Mouse (Mus musculus): ENCODE results near the gene Scap.
"Not testable (repeated sequence)": the region's sequence is repeated elsewhere in the genome, so short reads cannot be mapped to it uniquely, and the experiment has no call there.

Scap gene

DNA sequence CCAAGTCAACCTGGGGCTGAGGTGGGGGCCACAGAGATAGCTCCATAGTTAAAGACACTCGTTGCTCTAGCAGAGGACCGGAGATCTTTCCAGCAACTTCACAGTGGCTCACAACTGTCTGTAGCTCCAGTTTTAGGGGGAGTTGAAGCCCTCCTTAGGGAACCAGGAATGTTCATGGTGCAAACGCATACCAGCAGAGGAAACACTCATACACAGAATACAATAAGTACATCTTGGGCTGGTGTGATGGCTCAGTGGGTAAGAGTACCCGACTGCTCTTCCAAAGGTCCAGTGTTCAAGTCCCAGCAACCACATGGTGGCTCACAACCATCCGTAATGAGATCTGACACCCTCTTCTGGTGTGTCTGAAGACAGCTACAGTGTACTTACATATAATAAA is 2.2 kb upstream of the Scap start:
- DNase-seq (ENCODE audit: low spot score in 2 of 2): not testable (repeated sequence)

DNA sequence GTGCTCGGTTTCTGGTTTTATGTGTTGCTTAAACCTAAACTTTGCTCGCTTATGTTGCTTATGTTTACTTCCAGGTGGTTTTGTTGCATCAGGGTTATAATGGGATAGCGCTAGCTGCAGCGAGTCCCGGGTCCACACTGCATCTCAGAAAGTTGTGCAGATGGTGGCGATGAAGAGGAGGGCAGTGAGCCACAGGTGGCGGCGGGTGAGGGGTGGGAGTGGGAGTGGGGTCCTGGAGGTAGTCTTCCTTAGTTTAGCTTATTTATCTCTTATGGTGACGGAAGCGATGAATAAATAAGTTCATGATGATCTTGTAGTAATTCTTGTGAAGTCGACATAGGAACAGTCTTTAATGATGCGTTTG is 790 bp downstream of the Scap start:
- no peak for DNase-seq (ENCODE audit: low spot score in 2 of 2)

DNA sequence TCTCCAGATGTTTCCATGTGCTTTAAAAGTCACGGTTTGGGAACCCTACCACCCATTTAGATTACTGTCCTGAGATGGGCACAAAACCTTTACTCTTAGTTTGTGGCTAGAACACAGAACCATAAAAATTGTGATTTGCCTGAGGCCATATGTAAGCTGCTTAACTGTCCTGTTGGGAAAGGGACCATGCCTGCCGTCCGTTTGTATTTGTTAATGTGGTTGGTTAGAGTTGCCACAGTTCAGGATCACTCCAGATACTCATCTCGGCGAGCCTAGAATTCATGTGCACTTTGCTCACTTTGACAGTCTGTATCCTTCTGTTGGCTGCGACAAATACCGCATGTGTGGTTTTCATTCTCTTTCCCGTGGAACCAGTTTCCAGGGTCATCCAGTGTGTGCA is 1.8 kb downstream of the Scap start:
- no peak for DNase-seq (ENCODE audit: low spot score in 2 of 2)

DNA sequence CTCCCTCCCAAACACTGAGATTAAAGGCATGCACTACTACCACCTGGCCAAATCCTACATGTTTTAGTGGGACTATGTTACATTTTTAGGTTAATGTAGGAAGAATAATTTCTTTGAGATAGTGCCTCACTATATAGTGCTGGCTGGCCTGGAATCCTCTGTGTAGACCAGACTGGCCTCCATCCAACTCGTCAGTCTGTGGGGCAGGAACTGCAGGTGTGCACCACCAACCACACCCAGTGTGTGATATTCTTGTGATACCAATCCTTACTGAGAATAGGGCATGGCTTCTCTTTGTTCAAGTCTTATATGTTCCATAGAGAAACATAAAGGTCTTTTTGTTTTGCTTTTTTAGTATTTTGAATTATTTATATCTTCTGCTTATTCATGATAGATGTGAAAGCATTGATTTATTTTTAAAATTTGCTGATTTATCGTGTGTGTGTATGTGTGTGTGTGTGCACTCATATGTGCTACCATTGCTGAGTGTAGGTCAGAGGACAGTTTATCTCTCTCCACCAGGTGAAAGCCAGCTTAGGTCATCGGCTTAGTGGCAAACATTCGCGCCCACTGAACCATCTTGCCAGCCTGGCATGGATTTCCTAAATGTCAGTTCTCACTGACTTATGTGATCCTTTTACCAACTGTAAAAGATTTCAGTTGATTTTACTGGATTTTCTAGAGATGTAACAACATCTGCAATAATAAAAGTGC is 7.1 kb downstream of the Scap start:
- no peak for DNase-seq (ENCODE audit: low spot score in 2 of 2)

DNA sequence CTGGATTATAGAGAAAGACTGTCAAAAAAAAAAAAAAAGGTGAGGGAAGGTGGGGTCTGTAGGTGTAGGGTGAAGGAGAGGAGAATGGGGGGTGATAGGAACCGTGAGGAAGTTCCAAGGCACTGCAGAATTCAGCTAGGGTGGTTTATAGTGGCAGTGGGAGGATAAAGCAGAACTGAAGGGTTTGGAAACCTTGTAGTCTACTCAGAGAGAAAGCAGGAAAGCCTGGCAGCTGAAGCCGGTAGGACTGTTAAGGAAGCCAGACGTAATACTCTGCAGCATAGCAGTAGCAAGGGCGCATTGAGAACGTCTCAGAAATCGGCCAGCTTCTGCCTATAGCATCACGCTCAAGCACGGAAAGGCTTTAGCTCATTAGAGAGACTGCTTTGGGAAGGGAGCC is 8.9 kb downstream of the Scap start:
- no peak for DNase-seq (ENCODE audit: low spot score in 2 of 2)

DNA sequence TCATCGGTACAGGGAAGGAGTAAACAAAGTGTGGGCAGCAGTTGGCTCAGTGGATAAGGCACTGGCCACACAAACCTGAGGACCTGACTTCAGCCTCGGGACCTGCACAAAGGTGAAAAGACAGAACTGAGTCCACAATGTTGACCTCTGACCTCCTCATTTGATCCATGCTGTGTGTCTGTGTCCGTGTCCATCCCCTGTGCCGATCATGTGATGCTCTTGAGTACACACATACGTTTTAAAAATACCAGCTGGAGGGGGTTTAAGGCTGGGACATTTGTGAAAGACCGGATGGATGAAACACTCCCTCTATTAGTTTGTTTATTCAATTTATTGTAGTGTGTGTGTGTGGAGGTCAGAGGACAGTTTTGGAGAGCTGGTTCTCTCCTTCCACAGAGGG is 10.7 kb downstream of the Scap start:
- no peak for DNase-seq (ENCODE audit: low spot score in 2 of 2)

DNA sequence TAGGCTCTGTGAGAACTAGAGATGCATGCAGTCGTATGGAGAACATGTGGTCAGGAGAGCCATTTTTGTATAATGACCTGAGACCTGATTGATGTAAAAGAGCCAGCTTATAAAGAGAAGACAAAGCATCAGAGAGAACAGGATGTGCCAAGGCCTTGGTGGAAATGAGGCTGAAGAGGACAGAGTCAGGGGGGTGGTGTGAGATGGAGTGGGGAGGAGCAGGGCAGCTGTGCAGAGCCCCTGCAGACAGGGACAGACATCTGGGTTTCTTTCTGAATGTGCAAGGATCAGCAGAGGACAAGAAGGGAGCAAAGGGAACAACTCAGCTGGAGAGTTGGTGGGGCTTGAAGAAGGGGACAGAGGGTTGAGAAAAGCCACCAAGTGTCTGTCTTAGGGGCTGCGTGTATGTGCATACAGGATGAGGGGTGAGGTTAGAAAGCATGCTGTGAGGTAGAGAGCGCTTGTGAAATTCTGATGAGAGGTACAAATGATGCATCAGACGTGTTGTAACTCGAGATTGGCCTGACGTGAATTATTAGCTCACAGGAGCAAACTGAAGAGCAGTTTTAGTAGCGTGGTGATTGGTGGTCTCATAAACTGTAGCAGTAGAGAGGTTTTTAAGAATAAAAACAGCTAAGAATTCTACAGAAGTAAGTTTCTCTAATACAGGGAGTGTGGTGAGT is 12.1 kb downstream of the Scap start:
- DNase-seq (ENCODE audit: low spot score in 2 of 2): no peak

DNA sequence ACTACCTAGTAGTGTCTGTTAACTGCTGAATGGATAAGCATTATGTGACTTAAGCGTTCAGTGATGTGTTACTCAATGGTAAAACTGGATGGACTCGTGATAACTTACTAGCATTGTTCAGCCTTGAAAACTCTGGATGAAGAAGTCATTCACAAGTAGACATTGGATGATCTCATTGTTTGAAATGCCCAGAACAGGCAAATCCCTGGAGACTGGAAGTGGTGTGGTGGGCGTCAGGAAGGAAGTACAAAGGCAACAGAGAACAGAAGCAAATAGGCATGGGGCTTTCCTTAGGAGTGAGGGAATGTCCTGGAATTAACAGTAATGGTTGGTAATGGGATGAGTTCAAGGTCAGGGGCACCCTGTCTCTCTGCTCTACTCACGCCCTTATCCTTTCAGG is 15.8 kb downstream of the Scap start:
- no peak for DNase-seq (ENCODE audit: low spot score in 2 of 2)

DNA sequence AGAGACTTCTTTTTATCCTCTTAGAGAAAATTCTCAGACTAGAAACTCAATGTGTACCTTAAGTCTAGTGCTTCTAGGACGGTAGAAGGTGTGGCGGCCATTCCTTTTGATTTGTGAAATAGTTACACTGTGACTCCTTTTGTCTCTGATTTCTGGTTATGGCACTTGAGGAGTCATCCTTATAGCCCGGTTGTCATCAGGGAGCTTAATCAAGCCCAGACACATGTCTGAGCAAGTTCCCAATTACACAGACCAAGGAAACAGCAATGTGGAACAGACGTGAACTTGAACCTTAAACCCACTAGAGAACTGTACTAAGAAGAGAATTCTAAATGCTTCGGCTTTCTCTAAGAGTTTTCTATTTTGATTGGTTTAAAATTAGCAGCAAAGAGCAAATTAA is 17.1 kb downstream of the Scap start:
- DNase-seq (ENCODE audit: low spot score in 2 of 2): no peak

DNA sequence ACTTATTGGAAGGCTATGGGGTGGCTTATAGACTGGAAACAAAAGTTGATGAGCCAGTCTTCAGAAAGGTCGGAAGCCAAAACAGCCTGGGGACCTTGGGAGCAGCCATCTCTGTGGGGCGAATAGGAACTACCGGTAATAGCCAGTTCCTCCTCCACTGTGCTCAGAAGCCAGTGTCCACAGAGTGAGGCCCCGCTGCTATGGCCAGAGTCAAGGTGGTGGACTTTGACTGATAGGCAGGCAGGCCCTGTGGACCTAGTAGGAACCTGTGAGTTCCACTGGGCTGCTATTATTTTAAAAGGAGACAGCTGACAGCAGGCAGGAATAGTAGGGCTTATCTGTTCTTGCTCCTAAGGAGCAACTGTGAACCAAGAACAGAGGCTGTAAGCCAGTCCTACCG is 17.5 kb downstream of the Scap start:
- DNase-seq (ENCODE audit: low spot score in 2 of 2): no peak

DNA sequence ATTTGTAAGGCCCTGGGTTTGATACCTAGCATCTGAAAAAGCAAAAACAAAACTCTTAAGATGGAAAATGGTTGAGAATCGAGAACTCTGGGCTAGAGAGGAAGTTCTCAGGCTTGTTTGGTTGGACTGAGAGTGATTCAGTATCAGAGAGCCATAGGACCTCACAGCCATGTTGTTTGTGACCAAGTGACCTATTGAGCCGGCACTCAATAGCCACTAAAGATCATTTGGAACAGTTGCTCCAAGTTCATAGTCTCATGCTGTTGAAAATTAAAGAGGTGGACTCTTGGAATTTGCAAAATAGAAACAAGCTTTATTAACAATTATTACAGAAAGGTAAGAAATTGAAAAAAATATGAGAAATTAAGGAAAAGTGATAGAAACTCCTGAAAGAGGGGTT is 18.3 kb downstream of the Scap start:
- no peak for DNase-seq (ENCODE audit: low spot score in 2 of 2)

DNA sequence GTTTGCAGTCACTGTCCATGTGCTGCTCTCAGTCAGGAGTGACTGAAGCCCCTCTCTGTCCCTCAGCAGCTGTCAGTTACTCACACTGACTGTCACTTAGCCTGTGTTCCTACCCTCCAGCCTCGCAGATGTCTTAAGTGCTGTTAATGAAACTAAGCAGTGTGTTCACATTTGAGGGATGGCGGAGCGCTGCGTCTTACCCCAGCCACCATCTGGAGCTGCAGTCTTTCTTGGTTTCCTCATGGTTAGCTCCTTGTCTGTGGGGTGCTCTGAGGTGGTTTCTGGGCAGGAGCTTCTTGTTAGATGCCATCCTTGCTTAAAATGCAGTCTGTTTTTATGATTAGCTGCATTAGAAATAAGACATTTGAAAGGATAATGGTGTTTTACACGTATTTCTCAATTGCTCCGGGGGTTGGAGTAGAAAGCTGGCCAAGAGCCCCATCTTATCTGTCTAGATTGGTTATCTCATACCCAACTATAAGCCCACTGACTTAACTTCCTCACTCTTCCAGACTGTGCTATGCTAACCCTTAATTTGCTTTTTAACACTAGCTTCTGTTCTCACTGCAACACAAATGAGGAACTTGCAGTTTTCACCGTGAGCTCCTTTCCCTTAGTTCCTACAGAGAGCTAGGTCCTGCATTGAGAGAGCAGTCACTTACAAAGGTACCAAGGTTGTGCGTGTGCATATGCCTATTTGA is 19.0 kb downstream of the Scap start:
- no peak for DNase-seq (ENCODE audit: low spot score in 2 of 2)

DNA sequence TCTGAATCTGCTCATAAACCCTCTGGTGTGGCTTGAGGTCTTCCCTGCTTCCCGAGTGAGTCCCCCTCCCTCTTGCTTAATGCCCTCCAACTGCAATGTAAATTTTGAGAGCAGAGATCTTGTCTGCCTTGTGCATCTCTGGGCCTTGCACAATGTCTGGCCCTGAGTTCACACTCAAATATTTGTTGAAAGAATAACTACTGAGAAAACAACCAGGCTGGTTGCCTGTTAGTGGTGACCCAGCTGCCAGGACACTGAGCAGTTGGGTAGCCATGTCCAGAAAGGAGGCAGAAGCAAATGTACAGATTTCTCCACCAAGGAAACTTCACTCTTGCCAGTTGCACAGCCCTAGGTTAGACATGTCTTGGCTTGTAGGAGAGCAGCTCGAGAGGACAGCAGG is 25.3 kb downstream of the Scap start:
- no peak for DNase-seq (ENCODE audit: low spot score in 2 of 2)

DNA sequence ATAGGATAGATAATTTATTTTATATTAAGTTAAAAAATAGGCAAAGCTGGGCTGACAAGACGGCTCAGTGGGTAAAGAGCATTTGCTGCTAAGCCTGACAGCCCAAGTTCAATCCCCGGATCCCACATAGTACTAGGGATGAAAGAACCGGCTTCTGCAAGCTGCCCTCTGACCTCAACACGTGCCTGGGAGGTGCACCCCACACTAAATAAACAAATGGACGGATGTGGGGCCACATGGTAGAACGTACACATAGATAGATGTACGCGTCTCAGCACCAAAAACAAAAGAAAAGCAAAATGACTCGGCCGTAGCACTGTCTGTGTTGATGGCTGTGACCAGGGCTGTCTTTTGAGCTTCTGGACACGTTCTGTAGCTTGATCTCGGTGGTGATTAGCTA is 28.2 kb downstream of the Scap start:
- DNase-seq (ENCODE audit: low spot score in 2 of 2): no peak

DNA sequence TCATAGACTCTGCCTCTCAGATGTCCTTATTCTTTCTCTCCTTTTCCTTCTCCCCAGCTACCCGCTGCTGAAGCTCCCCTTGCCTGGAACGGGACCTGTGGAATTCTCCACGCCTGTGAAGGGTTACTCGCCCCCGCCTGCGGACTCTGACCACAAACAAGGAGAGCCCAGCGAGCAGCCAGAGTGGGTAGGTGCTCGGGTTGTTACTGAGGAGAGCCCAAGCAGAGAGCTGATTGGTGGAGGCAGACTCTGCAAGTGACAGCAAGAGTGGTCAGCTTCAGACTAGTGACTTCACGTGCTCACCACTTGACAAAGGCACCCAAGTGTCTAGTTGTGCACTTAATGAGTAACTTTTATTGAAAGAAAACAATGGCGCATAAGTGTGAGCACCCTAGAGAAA is 29.2 kb downstream of the Scap start:
- no peak for DNase-seq (ENCODE audit: low spot score in 2 of 2)

DNA sequence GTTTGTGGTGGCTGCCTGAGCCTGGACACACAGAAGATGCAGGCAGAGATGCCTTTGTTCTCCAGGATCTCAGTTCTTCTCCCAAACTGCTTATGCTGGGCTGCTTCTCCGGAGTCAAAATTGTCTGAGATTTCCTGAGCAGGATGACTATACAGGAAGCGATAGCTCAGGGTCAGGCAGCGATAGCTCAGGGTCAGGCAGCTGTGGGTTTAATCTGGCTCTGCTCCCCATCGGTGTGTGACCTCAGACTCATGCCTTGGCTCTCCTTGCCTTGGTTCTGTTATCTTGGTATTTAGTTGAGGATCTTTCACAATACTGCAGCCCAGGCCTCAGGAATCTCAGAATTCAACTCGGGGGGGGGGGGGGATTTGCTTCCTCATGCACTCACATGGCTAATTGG is 33.7 kb downstream of the Scap start:
- no peak for DNase-seq (ENCODE audit: low spot score in 2 of 2)

DNA sequence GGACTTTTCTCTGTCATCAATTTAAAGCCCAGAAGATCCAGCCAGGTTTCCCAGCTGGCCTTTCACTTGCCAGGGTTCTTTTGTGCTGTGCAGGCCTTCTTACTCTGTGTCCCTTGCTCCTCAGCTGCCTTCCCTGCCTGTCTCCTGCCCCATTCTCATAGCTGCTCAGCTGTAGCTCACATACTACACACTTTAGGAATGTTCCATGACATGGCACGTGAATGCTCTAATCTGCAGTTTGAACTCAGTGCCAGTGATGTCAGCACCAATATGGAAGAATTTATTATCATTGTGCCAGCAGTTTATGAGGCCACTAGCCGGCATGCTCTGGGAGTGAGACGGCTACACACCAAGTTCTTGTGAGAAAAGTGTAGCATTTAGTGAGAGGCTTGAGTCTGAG is 36.8 kb downstream of the Scap start:
- DNase-seq (ENCODE audit: low spot score in 2 of 2): no peak

DNA sequence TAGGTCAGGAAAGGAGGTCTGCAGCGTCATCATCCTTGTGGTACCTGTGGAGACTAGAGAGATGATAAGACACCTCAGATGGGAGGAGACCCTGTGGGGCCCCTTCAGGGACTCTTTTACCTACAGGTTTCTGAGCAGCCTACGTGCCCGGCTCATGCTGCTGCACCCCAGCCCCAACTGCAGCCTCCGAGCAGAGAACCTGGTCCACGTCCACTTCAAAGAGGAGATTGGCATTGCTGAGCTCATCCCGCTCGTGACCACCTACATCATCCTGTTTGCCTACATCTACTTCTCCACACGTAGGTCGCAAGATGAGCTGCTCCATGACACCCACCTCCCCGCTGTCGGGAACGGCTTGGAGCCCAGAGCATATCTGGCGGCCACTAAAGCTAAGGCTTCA is 40.8 kb downstream of the Scap start:
- no peak for DNase-seq (ENCODE audit: low spot score in 2 of 2)

DNA sequence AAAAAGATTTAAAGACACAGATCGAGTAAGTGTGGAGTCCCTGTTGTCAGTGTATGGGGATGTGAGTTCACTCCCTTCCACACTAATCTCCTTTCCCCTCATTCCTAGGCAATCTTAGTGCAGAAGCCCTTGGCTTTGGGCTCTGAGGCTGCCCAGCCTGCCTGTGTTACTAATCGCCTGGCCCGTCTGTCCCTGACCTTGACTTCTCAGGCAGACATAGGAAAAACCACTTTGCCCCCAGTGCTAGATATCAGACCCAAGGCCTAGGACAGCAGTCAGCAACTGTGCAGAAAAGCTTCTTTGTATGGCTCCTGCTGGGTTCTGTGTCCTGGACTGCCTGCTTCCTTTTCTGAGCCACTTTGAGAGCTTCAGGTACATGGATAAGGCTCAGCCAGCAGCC is 42.6 kb downstream of the Scap start:
- DNase-seq (ENCODE audit: low spot score in 2 of 2): no peak

DNA sequence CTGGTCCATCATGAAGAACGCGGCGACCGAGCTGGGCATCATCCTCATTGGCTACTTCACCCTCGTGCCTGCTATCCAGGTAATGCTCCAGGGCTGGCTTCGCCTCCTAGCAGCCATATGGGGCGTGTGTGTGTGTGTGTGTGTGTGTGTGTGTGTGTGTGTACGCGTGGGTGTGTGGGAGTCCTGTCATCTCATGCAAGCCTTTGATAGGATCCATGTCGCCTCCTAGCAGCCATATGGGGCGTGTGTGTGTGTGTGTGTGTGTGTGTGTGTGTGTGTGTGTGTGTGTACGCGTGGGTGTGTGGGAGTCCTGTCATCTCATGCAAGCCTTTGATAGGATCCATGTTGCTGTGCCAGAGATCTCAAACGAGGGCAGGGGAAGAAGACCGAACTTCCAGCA is 44.6 kb downstream of the Scap start:
- DNase-seq (ENCODE audit: low spot score in 2 of 2): not testable (repeated sequence)

DNA sequence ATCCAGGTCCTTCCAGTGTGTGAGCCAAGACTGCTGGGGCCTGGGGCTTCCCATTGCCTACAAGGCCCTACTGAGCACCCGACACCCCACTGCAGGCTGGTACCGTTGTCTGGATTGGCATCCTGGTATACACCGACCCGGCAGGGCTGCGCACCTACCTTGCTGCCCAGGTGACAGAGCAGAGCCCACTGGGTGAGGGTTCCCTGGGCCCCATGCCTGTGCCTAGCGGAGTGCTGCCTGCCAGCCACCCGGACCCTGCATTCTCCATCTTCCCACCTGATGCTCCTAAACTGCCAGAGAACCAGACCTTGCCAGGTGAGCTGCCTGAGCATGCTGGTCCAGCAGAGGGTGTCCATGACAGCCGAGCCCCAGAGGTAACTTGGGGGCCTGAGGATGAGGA is 46.3 kb downstream of the Scap start:
- DNase-seq (ENCODE audit: low spot score in 2 of 2): no peak

DNA sequence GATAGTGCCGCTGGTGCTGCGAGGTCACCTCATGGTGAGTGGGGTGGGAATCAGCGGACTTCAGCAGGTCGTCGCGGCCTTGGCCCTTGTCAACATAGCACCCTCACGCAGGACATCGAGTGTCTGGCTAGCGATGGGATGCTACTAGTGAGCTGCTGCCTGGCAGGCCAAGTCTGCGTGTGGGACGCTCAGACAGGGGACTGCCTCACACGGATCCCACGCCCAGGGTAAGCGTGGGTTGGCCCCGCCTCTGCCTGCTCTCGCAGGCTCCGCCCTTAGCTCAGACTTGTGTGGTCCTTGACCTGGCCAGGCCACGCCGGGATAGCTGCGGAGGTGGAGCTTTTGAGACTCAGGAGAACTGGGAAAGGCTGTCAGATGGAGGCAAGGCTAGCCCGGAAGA is 47.6 kb downstream of the Scap start:
- no peak for DNase-seq (ENCODE audit: low spot score in 2 of 2)

DNA sequence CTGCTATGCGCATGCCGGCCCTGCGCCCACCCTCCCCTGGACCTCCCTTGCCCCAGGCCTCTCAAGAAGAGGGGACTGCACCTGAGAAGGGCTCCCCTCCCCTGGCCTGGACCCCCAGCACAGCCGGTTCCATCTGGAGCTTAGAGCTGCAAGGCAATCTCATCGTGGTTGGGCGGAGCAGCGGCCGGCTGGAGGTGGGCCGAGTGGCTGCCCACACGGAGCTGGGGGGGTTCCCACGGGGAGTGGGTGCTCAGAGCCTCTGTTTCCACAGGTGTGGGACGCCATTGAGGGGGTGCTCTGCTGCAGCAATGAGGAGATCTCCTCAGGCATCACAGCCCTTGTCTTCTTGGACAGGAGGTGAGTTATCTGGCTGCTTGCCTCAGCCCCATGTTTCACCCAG is 48.2 kb downstream of the Scap start:
- no peak for DNase-seq (ENCODE audit: low spot score in 2 of 2)
